Mouse (Mus musculus) C2C12 (cell line): Measurements from ENCODE around the gene Mindy4. TPM values are rescaled to one million over a fixed set of nuclear protein-coding genes. Genes with fewer than 3 reads are reported as not detected.

ENCODE experiments used
- H3K27me3 ChIP-seq: one replicate; pipeline ENCODE4 v1.6.1; 2011; ENCODE audit not compliant: control insufficient read depth, insufficient read depth, insufficient read length
- H3K36me3 ChIP-seq: one replicate; pipeline ENCODE4 v1.6.1; 2011; ENCODE audit not compliant: control insufficient read depth, insufficient read depth
- H3K4me3 ChIP-seq: one replicate; pipeline ENCODE4 v1.5.1; 2011; ENCODE audit warnings: mild to moderate bottlenecking, control low read depth; ENCODE audit not compliant: poor library complexity, insufficient read depth, severe bottlenecking
- H3K79me2 ChIP-seq: one replicate; pipeline ENCODE4 v1.6.1; 2011; ENCODE audit not compliant: control insufficient read depth, insufficient read depth
- H3K79me3 ChIP-seq: one replicate; pipeline ENCODE4 v1.6.1; 2011; ENCODE audit warnings: low read depth, control low read depth
- H3ac ChIP-seq: one replicate; pipeline ENCODE3; 2011; ENCODE audit warnings: low read depth; ENCODE audit not compliant: control insufficient read depth, insufficient read length
- CEBPB ChIP-seq: IDR thresholded peaks from one replicate; pipeline ENCODE4 v1.6.1; 2011; ENCODE audit warnings: low read depth, mild to moderate bottlenecking, control low read depth, moderate library complexity
- CTCF ChIP-seq: IDR thresholded peaks from one replicate; pipeline ENCODE4 v1.5.1; 2011; ENCODE audit not compliant: control insufficient read depth, insufficient read depth, insufficient read length
- FOSL1 ChIP-seq: IDR thresholded peaks from one replicate; pipeline ENCODE4 v1.8.0; 2011; ENCODE audit warnings: mild to moderate bottlenecking, low read length; ENCODE audit not compliant: poor library complexity, insufficient read depth, severe bottlenecking
- MAX ChIP-seq: IDR thresholded peaks from one replicate; pipeline ENCODE4 v1.6.1; 2011; ENCODE audit warnings: mild to moderate bottlenecking, control low read depth
- MYOD1 ChIP-seq: IDR thresholded peaks from one replicate; pipeline ENCODE4 v1.6.1; 2011; ENCODE audit warnings: low read depth; ENCODE audit not compliant: control insufficient read depth, insufficient read length
- MYOG ChIP-seq: IDR thresholded peaks from one replicate; pipeline ENCODE4 v1.6.1; 2011; ENCODE audit not compliant: control insufficient read depth, insufficient read length; ENCODE audit errors: extremely low read depth
- USF1 ChIP-seq: IDR thresholded peaks from one replicate; pipeline ENCODE4 v1.6.1; 2011; ENCODE audit warnings: low read depth, mild to moderate bottlenecking, control low read depth, moderate library complexity
- polyA plus RNA-seq: library from polyadenylated mRNA; unstranded; fragments of >200 nt; fragmentation: generic; extraction: Trizol; gene quantifications from one replicate; pipeline ENCODE4 v1.2.1, GENCODE M21; 2012; ENCODE audit warnings: missing spikeins

Gene Mindy4
- polyA plus RNA-seq, 1 experiment, result 2.6 TPM

DNA sequence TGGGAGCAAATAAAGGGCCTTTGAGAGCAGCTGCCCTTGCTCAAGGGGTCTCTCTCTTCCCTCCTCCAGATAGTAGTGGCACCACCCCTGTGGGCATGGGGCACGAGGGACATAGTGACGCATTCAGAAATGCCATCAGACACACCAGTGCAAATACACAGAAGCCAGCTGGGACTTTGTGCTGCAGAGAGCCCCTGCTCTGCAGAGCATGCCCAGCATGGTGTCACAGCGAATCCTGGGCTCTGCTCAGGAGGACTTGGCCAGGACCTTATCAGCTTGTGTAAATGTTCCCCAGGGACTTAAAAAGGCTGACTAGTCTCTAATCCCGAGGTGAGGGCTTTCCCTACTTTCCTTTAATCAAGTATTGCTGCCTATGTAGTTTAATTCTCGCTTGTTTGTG is 138.5 kb downstream of the Mindy4 start:
- no peak overlapping the region for H3K4me3 ChIP-seq
- TF ChIP-seq CTCF (no peak), USF1 (no peak), MYOD1 (no peak), MYOG (no peak), FOSL1 (no peak), CEBPB (no peak), MAX (no peak)
- H3K79me2 ChIP-seq, result peaks cover 81% of the 10 kb centered on the region
- H3K79me3 ChIP-seq, result peaks cover 50% of the 10 kb centered on the region
- no peaks in the 10 kb centered on the region for H3K27me3 ChIP-seq
- H3ac ChIP-seq, result no peak overlapping the region
- peaks cover 47% of the 10 kb centered on the region for H3K36me3 ChIP-seq

DNA sequence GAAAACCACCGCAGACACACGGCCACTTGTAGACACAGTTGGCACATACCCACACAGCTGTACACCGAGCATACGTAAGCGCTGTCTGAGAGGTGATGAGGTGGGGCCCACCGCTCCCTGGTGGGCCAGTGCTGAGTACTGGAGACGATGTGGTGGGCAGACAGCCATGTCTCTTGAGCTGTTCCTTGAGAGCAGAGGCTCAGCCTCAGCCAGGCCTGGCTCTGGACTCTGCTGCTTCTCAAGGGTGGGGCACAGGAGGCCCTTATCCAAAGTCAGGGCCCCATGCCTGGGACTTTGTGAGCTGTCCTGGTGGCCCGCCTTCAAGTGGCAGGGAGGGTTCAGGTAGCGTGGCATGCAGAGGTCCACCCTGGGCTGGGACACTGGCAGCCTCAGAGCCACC is 139.1 kb downstream of the Mindy4 start:
- Histone ChIP-seq H3K27me3 (no peaks in the 10 kb centered on the region), H3K4me3 (no peak overlapping the region), H3K79me3 (peaks cover 43% of the 10 kb centered on the region), H3K79me2 (peaks cover 75% of the 10 kb centered on the region), H3ac (no peak overlapping the region), H3K36me3 (peaks cover 52% of the 10 kb centered on the region)
- TF ChIP-seq FOSL1 (no peak), MYOG (no peak), MAX (no peak), CTCF (no peak), CEBPB (no peak), USF1 (no peak), MYOD1 (no peak)

DNA sequence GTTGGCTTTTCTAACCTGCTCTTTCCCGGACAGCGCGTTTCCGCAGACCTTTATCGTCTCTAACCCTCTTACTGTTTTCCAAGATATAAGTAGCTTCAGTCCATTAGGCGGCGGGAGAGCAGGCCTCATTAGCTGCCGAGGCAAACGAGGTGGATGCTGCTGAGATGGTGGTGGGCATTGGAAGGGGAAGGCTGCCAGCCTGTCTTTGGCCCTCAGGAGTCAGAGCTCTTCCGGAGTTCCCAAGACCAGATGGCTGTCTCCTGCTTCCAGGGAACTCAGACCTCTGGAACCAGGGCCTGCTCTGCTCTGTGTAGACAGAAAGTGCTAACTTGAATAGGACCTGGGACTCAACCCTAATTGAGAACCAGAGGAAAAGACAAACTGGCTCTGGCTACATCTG is 140.3 kb downstream of the Mindy4 start:
- peaks cover 64% of the 10 kb centered on the region for H3K79me2 ChIP-seq
- H3K79me3 ChIP-seq, result peaks cover 35% of the 10 kb centered on the region
- no peak for TF ChIP-seq MYOD1
- TF ChIP-seq CTCF, result no peak
- TF ChIP-seq CEBPB, result no peak
- no peak for TF ChIP-seq MYOG
- no peak for TF ChIP-seq FOSL1
- TF ChIP-seq USF1, result no peak
- TF ChIP-seq MAX, result no peak
- no peaks in the 10 kb centered on the region for H3K27me3 ChIP-seq
- H3K4me3 ChIP-seq, result no peak overlapping the region
- H3ac ChIP-seq, result no peak overlapping the region
- peaks cover 60% of the 10 kb centered on the region for H3K36me3 ChIP-seq

DNA sequence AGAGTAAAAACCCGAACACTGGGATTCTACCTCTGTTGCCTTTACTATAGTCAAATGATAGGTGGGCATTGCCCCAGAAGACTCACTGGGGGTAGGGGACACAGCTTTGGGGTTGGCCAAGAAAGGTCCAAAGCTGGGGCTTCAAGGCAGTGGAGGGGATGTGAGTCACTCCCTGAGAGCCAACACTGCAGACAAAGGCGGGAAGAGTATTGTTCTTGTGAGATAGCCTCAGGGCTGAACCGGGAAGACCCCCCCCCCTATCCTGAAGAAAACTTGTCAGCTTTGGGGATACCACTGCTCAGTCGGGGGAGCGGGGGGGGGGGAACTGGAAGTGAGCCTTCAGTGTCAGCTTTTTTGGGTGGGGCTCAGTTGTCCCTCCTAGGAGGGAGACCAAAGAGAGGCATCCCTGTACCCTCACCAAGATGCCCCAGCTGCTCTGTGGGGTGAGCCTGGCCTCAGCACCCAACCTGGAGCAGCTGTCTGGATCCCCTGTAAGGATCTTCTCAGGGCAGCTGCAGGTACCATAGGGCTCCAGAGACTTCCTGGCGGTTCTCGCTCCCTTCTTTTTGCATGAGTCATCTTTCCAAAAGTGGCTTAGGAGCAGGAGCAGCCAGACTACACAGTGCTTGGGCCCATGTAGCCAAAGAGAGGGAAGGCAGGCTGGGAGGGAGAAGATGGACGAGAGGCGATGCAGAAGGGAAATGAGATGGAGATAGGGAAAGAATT is 141.3 kb downstream of the Mindy4 start:
- Histone ChIP-seq H3K36me3 (peaks cover 60% of the 10 kb centered on the region), H3K79me3 (peaks cover 35% of the 10 kb centered on the region), H3ac (no peak overlapping the region), H3K79me2 (peaks cover 56% of the 10 kb centered on the region), H3K27me3 (no peaks in the 10 kb centered on the region), H3K4me3 (no peak overlapping the region)
- TF ChIP-seq USF1 (no peak), CEBPB (no peak), FOSL1 (no peak), MYOD1 (peak; percentile 58), CTCF (no peak)

DNA sequence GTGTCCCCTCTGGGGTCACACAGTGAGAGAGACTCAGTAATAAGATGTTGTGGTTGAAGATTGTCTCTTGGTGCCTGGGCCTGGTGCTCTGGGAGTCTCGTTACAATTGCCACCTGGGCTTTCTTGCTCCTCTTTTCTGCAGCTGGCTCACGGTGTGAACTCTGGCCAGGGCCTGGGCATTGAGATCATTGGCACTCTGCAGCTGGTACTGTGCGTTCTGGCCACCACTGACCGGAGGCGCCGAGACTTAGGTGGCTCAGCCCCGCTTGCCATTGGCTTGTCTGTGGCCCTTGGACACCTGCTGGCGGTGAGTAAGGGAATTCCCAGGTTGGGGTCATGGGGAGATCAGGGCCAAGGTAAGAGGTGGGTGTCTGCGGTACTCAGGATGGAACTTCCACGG is 142.1 kb downstream of the Mindy4 start:
- H3K4me3 ChIP-seq, result no peak overlapping the region
- TF ChIP-seq FOSL1 (no peak), MYOG (no peak), MYOD1 (no peak), CTCF (no peak), USF1 (no peak), MAX (no peak), CEBPB (no peak)
- H3K36me3 ChIP-seq, result peaks cover 60% of the 10 kb centered on the region
- no peak overlapping the region for H3ac ChIP-seq
- peaks cover 28% of the 10 kb centered on the region for H3K79me3 ChIP-seq
- no peaks in the 10 kb centered on the region for H3K27me3 ChIP-seq
- H3K79me2 ChIP-seq, result peaks cover 48% of the 10 kb centered on the region

DNA sequence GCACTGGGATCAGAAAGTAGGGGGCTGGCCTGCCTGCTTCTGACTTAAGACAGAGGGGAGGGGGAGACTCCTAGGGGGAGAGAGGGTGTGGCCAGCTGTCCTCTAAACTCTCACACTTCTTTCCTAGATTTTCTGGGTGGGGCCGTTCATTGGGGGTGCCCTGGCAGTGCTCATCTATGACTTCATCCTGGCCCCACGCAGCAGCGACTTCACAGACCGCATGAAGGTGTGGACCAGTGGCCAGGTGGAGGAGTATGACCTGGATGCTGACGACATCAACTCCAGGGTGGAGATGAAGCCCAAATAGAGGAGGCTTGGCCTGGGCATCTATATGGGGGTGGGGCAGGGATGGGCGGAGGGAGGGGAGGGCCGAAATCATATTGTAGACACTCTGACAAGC is 143.3 kb downstream of the Mindy4 start:
- Histone ChIP-seq H3K4me3 (no peak overlapping the region), H3K36me3 (peaks cover 50% of the 10 kb centered on the region), H3K79me2 (peaks cover 36% of the 10 kb centered on the region), H3ac (no peak overlapping the region), H3K27me3 (no peaks in the 10 kb centered on the region), H3K79me3 (peaks cover 17% of the 10 kb centered on the region)
- TF ChIP-seq MAX (no peak), CTCF (no peak), CEBPB (no peak)
